Mouse (Mus musculus): ENCODE data around the gene Hoxd1. TPM values are rescaled to one million over a fixed set of nuclear protein-coding genes. Genes with fewer than 3 reads are reported as not detected.

Gene Hoxd1
- polyA plus RNA-seq, 1 experiment from 2014 or later, result not detected

GRCm38 (mm10) chr2:74745540-74746297 lies 17.1 kb upstream of the Hoxd1 start:
- no peak overlapping the region for H3K4me2 ChIP-seq (ENCODE audit: low read depth, low read length)
- H3K27ac ChIP-seq (ENCODE audit: low read length), result no peak overlapping the region
- WGBS, result 13% methylated on average over 6 of the region's 6 CpGs
- no peaks in the 10 kb centered on the region for H3K9me3 ChIP-seq (replicated peaks; ENCODE audit: control insufficient read depth, low read length)
- H3K36me3 ChIP-seq (ENCODE audit: control insufficient read depth, insufficient read depth, low read length), result no peaks in the 10 kb centered on the region
- no peak for ATAC-seq (ENCODE audit: insufficient read depth, low FRiP score)
- no peak overlapping the region for H3K9ac ChIP-seq (ENCODE audit: low read length)
- H3K4me1 ChIP-seq (ENCODE audit: control insufficient read depth, insufficient read depth, low read length), result 0 out of 2 replicates have a peak, but pooled peaks cover 3% of the 10 kb centered on the region
- peak overlapping the region; percentile 9; the same call in 1 of the 2 replicates for H3K4me3 ChIP-seq (replicated peaks; ENCODE audit: low read length)
- H3K27me3 ChIP-seq (ENCODE audit: control insufficient read depth, insufficient read depth, low read length), result peaks cover 90% of the 10 kb centered on the region

- ATAC-seq (ENCODE audit: insufficient read depth, low FRiP score), result no peak
- Histone ChIP-seq H3K9me3 (replicated peaks; ENCODE audit: control insufficient read depth, low read length) (no peaks in the 10 kb centered on the region), H3K36me3 (ENCODE audit: control insufficient read depth, insufficient read depth, low read length) (no peaks in the 10 kb centered on the region), H3K4me1 (ENCODE audit: control insufficient read depth, insufficient read depth, low read length) (0 out of 2 replicates have a peak, but pooled peaks cover 3% of the 10 kb centered on the region), H3K9ac (ENCODE audit: low read length) (peak overlapping the region; percentile 36; the same call in 1 of the 2 replicates), H3K27me3 (ENCODE audit: control insufficient read depth, insufficient read depth, low read length) (peaks cover 90% of the 10 kb centered on the region), H3K4me3 (replicated peaks; ENCODE audit: low read length) (peak overlapping the region; percentile 9; the same call in 1 of the 2 replicates), H3K4me2 (ENCODE audit: low read depth, low read length) (peak overlapping the region; percentile 21), H3K27ac (ENCODE audit: low read length) (no peak overlapping the region)
- 3% methylated on average over 58 of the region's 58 CpGs for whole genome bisulfite sequencing
Measured at GRCm38 (mm10) chr2:74746298-74746921, 16.4 kb upstream of the Hoxd1 start.

- WGBS, result 9% methylated on average over 24 of the region's 24 CpGs
- Histone ChIP-seq H3K4me1 (ENCODE audit: control insufficient read depth, insufficient read depth, low read length) (0 out of 2 replicates have a peak, but pooled peaks cover 3% of the 10 kb centered on the region), H3K27ac (ENCODE audit: low read length) (no peak overlapping the region), H3K4me3 (replicated peaks; ENCODE audit: low read length) (peak overlapping the region; percentile 9; the same call in 1 of the 2 replicates), H3K36me3 (ENCODE audit: control insufficient read depth, insufficient read depth, low read length) (no peaks in the 10 kb centered on the region), H3K9ac (ENCODE audit: low read length) (peak overlapping the region; percentile 36; the same call in 1 of the 2 replicates), H3K9me3 (replicated peaks; ENCODE audit: control insufficient read depth, low read length) (no peaks in the 10 kb centered on the region), H3K27me3 (ENCODE audit: control insufficient read depth, insufficient read depth, low read length) (peaks cover 90% of the 10 kb centered on the region), H3K4me2 (ENCODE audit: low read depth, low read length) (no peak overlapping the region)
- ATAC-seq (ENCODE audit: insufficient read depth, low FRiP score), result no peak
Measured at GRCm38 (mm10) chr2:74747006-74747405, 15.8 kb upstream of the Hoxd1 start.

- H3K36me3 ChIP-seq (ENCODE audit: control insufficient read depth, insufficient read depth, low read length), result no peaks in the 10 kb centered on the region
- no peak overlapping the region for H3K27ac ChIP-seq (ENCODE audit: low read length)
- H3K4me3 ChIP-seq (replicated peaks; ENCODE audit: low read length), result 0 out of 2 replicates have a peak overlapping the region, but pooled peaks have one; percentile 5
- WGBS, result 22% methylated on average over 11 of the region's 11 CpGs
- no peak overlapping the region for H3K9ac ChIP-seq (ENCODE audit: low read length)
- no peaks in the 10 kb centered on the region for H3K9me3 ChIP-seq (replicated peaks; ENCODE audit: control insufficient read depth, low read length)
- H3K27me3 ChIP-seq (ENCODE audit: control insufficient read depth, insufficient read depth, low read length), result peaks cover 94% of the 10 kb centered on the region
- no peak for ATAC-seq (ENCODE audit: insufficient read depth, low FRiP score)
- H3K4me1 ChIP-seq (ENCODE audit: control insufficient read depth, insufficient read depth, low read length), result peaks cover 5% of the 10 kb centered on the region; the same call in 1 of the 2 replicates
- no peak overlapping the region for H3K4me2 ChIP-seq (ENCODE audit: low read depth, low read length)
Measured at GRCm38 (mm10) chr2:74747661-74748141, 15.1 kb upstream of the Hoxd1 start.

GRCm38 (mm10) chr2:74748436-74748995 lies 14.3 kb upstream of the Hoxd1 start:
- 18% methylated on average over 9 of the region's 9 CpGs for WGBS
- no peaks in the 10 kb centered on the region for H3K36me3 ChIP-seq (ENCODE audit: control insufficient read depth, insufficient read depth, low read length)
- peaks cover 96% of the 10 kb centered on the region for H3K27me3 ChIP-seq (ENCODE audit: control insufficient read depth, insufficient read depth, low read length)
- ATAC-seq (ENCODE audit: insufficient read depth, low FRiP score), result no peak
- no peak overlapping the region for H3K9ac ChIP-seq (ENCODE audit: low read length)
- H3K4me1 ChIP-seq (ENCODE audit: control insufficient read depth, insufficient read depth, low read length), result peaks cover 10% of the 10 kb centered on the region; the same call in 1 of the 2 replicates
- no peaks in the 10 kb centered on the region for H3K9me3 ChIP-seq (replicated peaks; ENCODE audit: control insufficient read depth, low read length)
- no peak overlapping the region for H3K4me3 ChIP-seq (replicated peaks; ENCODE audit: low read length)
- no peak overlapping the region for H3K27ac ChIP-seq (ENCODE audit: low read length)
- H3K4me2 ChIP-seq (ENCODE audit: low read depth, low read length), result no peak overlapping the region

GRCm38 (mm10) chr2:74749337-74750121 lies 13.3 kb upstream of the Hoxd1 start:
- ATAC-seq (ENCODE audit: insufficient read depth, low FRiP score), result peak; percentile 66
- Histone ChIP-seq H3K27me3 (ENCODE audit: control insufficient read depth, insufficient read depth, low read length) (peaks cover 96% of the 10 kb centered on the region), H3K4me3 (replicated peaks; ENCODE audit: low read length) (peak overlapping the region; percentile 29), H3K9ac (ENCODE audit: low read length) (0 out of 2 replicates have a peak overlapping the region, but pooled peaks have one; percentile 4), H3K4me1 (ENCODE audit: control insufficient read depth, insufficient read depth, low read length) (peaks cover 10% of the 10 kb centered on the region; the same call in 1 of the 2 replicates), H3K9me3 (replicated peaks; ENCODE audit: control insufficient read depth, low read length) (no peaks in the 10 kb centered on the region), H3K36me3 (ENCODE audit: control insufficient read depth, insufficient read depth, low read length) (no peaks in the 10 kb centered on the region), H3K27ac (ENCODE audit: low read length) (no peak overlapping the region), H3K4me2 (ENCODE audit: low read depth, low read length) (peak overlapping the region; percentile 42)
- 1% methylated on average over 47 of the region's 47 CpGs for WGBS

- Histone ChIP-seq H3K4me3 (replicated peaks; ENCODE audit: low read length) (no peak overlapping the region), H3K9ac (ENCODE audit: low read length) (no peak overlapping the region), H3K36me3 (ENCODE audit: control insufficient read depth, insufficient read depth, low read length) (no peaks in the 10 kb centered on the region), H3K9me3 (replicated peaks; ENCODE audit: control insufficient read depth, low read length) (no peaks in the 10 kb centered on the region), H3K4me1 (ENCODE audit: control insufficient read depth, insufficient read depth, low read length) (peaks cover 10% of the 10 kb centered on the region; the same call in 1 of the 2 replicates), H3K27me3 (ENCODE audit: control insufficient read depth, insufficient read depth, low read length) (peaks cover 91% of the 10 kb centered on the region), H3K27ac (ENCODE audit: low read length) (no peak overlapping the region), H3K4me2 (ENCODE audit: low read depth, low read length) (no peak overlapping the region)
- 45% methylated on average over 5 of the region's 5 CpGs for WGBS
- no peak for ATAC-seq (ENCODE audit: insufficient read depth, low FRiP score)
Measured at GRCm38 (mm10) chr2:74750731-74751250, 12.0 kb upstream of the Hoxd1 start.

- H3K4me1 ChIP-seq (ENCODE audit: control insufficient read depth, insufficient read depth, low read length), result peaks cover 10% of the 10 kb centered on the region; the same call in 1 of the 2 replicates
Measured at GRCm38 (mm10) chr2:74751861-74752260, 10.9 kb upstream of the Hoxd1 start.

More at GRCm38 (mm10) chr2:74751861-74752260, 10.9 kb upstream of the Hoxd1 start:
- H3K36me3 ChIP-seq (ENCODE audit: control insufficient read depth, insufficient read depth, low read length), result no peaks in the 10 kb centered on the region
- no peak overlapping the region for H3K27ac ChIP-seq (ENCODE audit: low read length)
- no peaks in the 10 kb centered on the region for H3K9me3 ChIP-seq (replicated peaks; ENCODE audit: control insufficient read depth, low read length)
- H3K4me3 ChIP-seq (replicated peaks; ENCODE audit: low read length), result no peak overlapping the region
- H3K4me2 ChIP-seq (ENCODE audit: low read depth, low read length), result no peak overlapping the region
- H3K9ac ChIP-seq (ENCODE audit: low read length), result no peak overlapping the region
- no peak for ATAC-seq (ENCODE audit: insufficient read depth, low FRiP score)
- peaks cover 85% of the 10 kb centered on the region for H3K27me3 ChIP-seq (ENCODE audit: control insufficient read depth, insufficient read depth, low read length)
- whole genome bisulfite sequencing, result 77% methylated on average over 1 of the region's 1 CpGs

All from stomach, embryonic 16.5 days (tissue).